Mouse (Mus musculus) megakaryocyte, embryonic 14.5 days (primary cell): ENCODE results near the gene Asap2.
"Not testable (repeated sequence)": the region's sequence is repeated elsewhere in the genome, so short reads cannot be mapped to it uniquely, and the experiment has no call there.

Experiments
- FLI1 ChIP-seq: IDR thresholded peaks from 2 replicates; pipeline ENCODE4 v1.6.1; 2012; ENCODE audit warnings: low read length, inconsistent platforms, mixed read lengths
- GATA1 ChIP-seq: IDR thresholded peaks from 3 replicates; pipeline ENCODE4 v1.6.1; 2012; ENCODE audit warnings: mixed read lengths, low read length, inconsistent platforms, borderline replicate concordance

GRCm38 (mm10) chr12:21111116-21111475 is 120.8 kb downstream of the Asap2 start:
- not testable (repeated sequence) for TF ChIP-seq GATA1, FLI1
